Mouse (Mus musculus) layer of hippocampus, postnatal 25 days (tissue): ENCODE results near the gene Gse1. TPM values are rescaled to one million over a fixed set of nuclear protein-coding genes. Genes with fewer than 3 reads are reported as not detected.
"Not testable (repeated sequence)": the region's sequence is repeated elsewhere in the genome, so short reads cannot be mapped to it uniquely, and the experiment has no call there.

Source experiments
- DNase-seq, 2 experiments: peaks; one replicate each; pipeline ENCODE4 v3.0.0; 2022; ENCODE audit warnings: mixed read lengths in 2 of 2, low spot score in 1 of 2; ENCODE audit errors: extremely low spot score in 1 of 2
- total RNA-seq, 2 experiments: library from RNA; stranded (reverse); gene quantifications; 2 replicates each; pipeline ENCODE4 v1.2.3; 2021

The Gse1 gene
- total RNA-seq, 2 experiments from 2014 or later: 121 to 145 TPM

DNA sequence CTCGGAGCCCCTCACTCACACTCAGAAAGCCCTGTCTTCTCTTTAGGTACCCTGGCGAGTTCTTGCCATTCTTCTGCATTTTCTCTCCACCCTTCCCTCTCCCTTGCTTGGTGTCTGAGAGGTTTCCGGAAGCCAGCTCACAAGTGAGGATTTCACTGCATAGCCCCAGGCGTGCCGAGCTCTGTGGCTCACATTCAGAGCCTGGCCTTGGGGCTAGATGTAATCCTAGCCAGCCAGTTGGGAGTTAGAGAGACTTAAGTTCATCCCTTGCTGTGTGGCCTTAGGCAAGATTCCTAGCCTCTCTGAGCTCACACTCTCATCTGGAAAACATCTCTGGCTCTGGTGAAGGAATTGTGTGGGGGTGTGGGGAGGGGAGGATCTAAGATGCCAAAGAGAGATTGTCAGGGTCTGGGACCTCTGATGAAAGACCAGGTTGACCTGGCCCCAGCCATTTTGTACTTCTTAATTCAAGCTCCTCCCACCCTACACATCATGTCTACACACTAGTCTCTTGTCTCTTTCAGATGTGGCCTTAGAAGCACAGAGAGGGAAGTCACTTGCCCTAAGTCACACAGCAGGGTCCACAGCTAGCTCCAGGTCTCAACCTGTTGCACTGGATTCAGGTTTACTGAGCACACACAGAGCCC, 108.8 kb downstream of the Gse1 start:
- no peak for DNase-seq

DNA sequence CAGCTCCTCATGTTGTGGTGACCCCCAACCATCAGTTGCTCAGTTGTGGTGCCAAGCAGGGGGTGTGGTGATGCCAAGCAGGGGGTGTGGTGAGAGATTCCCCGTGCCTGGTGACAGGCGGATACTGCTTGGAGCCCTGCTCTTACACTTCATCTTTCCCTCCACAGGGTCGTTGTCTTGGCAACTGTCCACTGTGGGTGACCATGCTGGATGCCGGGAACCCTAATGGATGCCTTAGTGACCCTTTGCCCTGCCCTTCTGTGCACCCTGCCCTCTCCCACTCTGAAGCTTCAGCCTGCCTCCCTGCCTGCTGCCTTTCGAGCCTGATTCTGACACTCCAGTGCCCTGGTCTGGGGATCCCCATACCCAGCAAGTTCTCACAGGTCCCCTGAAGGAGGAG, 109.4 kb downstream of the Gse1 start:
- DNase-seq: no peak

DNA sequence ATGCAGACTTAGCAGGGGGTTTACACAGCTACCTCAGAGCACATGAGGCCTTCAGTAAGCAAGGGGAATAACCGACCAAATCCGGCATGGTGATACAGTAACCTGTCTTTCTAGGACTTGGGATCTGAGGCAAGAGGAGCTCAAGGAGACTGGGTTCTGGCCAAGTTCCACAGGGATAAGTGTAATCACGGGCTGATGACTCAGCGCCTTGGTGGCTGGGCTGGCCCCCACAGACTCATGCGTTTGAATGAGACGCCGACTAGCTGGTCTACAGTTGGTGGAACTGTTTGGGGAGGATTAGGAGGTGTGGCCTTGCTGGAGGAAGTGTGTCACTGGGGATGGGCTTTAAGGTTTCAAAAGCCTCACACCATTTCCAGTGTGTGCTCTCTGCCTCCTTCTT, 110.4 kb downstream of the Gse1 start:
- DNase-seq: no peak

DNA sequence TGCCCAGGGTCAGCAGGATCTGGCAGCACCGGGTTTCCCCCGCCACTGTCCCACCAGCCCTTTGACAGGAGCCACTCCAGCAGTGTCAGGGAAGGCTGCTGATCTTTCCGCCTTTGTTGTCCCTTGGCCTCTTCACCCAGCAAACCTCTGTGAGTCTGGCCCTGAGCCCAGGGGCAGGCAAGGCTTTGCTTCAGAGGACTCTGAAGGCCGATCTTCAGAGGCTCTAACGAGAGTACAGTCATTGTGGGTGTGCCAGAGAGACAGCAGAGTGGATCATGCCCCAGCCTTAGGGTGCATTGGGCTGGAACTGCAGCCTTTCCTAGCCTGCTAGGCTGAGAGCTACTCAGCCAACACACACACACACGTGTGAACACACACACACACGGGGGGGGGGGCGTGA, 111.5 kb downstream of the Gse1 start:
- DNase-seq: no peak

DNA sequence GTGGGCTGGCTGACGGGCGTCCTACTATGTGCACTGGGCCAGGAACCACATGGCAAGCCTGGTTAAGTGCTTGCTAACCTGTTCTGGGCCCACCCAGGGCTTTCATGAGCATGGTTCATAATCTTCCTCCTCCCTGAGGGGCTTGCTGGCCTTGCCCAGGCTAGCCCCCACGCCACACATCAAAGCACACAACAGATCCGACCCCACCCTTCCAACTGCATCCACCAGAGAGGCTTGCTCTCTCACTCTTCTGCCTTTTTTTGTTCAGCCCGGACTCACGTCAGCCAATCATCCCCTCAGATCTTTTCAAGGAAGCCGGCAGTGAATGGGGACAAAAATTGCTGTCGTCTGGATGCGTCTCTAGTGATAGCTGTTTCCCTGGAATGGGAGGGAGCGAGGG, 112.9 kb downstream of the Gse1 start:
- no peak for DNase-seq

DNA sequence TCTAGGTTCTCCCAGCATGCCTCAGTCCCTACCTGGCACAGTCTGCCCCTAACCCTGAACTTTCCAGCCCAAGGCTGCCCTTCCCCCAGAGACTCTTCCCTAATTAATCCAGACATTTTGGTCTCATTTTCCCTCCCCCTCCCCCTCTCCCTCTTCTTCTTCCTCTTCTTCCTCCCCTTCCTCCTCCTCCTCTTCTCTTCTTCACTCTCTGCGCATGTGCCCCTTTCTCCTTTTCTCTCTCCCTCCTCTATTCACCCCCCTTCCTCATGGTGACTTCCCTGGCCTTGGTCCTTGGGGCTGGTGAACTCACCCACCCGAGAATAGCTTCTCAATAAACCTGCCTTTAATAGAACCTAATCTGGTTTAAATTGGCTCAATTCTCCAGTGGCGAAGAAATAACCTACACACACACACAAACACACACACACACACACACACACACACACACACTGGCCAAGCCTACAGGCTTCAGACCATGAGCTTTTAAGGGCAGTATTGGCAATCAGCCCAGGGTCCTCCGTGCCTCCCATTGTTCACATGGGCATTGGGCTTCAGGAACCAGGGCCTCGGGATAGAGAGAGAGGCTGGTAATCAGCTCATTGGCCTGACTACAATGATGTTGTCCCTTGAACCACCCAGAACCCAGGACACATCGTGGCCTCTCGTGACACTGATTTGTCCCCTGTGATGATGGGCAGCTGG, 114.7 kb downstream of the Gse1 start:
- DNase-seq: no peak

DNA sequence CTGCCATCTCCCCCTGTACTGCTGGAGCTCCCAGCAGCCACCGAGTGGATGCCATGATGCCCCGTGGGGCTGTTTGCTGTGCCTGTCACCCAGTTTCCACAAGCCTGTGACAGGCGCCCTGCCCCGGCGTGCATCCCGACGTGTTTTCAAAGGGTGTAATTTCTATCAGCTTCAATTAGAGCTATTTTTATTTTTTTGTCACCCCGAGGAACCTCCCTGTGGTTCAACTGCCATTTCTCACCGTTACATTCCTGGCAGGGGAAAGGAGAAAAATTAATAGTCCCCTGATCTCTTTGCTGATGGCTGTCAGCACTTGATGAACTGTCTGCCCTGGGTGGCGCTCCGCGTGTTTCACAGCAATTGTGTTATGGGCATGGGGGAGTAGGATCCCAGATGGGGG, 115.3 kb downstream of the Gse1 start:
- DNase-seq: no peak

DNA sequence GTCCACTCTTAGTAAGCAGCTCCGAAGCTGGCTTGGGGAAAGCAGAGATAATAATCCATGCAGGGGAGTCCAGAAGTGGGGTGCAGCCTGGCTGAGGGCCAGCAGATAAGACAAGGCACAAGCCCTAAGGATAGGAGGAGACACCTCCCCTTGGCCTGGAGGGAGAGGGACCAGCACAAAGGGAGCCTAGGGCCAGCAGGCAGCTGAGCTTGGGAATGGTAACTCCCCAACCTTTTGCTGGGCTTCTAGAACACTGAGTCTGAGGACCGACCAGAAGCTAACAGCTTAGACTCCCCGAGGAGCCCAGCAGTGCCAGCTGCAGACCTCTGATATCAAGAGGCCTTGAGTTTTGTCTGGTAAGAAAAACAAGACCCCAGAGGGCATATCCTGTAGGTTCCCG, 115.9 kb downstream of the Gse1 start:
- DNase-seq: no peak

DNA sequence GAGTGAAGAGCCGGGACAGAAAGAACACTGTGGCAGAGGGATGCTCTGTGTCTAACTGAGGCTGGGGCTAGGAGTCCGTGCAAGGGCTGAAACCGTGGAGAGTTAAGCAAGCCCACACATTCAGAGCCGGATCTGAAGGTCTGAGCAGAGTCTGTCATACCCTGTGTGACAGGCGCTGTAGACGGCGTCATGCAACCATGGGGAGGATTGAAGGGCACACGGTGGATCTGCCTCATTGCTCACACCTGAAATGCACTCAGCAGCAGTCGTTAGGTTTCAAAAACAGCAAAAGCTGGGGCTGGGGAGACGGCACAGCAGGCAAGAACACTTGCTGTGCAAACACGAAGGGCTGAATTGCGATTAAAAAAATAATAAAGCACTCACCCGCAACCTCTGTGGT, 116.3 kb downstream of the Gse1 start:
- no peak for DNase-seq

DNA sequence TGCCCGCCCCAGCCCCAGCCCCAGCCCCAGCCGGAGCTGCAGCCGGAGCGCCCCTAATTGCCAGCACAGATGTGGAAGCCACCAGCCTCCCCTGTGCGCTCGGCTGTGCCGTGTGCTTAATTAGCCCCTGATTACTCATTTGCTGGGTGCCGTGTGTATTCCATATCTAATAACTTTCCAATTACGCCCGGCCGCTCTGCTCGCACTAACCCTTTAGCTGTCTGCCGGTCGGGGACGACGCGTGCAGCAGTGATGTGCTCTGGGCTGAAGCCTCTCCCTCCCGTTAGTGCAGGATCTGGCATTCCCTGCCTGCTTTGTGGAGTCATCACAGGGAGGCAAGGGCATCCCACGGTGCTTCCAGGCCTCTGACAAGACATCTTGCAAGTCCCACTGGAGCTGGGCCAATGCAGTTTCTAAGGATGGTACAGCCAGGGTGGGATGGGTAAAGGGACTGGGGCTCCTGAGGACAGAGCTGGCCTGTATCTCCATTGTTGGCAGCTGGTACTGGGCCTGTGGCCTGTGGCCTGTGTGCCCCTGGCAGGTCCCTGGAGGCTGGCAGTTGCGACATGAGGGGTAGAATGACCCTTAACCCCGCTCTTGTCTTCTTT, 119.6 kb downstream of the Gse1 start:
- no peak for DNase-seq

DNA sequence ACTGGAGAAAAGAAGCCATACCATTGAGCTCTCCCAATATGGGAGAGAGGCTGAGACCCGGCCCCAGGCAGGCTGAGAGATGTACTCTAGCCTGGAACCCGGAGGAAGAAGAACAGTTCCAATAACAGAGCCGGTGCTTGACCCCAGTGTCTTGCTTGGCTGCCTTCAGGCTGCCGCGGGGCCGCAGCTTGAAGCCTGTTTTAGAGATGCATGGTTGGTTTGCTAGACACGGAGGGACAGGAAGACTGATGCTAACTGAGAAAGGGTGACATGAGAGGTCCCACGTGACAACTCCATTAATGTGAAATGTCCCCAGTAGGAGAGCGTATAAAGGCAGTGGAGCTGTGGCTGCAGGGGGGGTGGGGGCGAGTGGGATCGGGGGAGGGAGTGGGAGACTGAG, 120.7 kb downstream of the Gse1 start:
- no peak for DNase-seq

DNA sequence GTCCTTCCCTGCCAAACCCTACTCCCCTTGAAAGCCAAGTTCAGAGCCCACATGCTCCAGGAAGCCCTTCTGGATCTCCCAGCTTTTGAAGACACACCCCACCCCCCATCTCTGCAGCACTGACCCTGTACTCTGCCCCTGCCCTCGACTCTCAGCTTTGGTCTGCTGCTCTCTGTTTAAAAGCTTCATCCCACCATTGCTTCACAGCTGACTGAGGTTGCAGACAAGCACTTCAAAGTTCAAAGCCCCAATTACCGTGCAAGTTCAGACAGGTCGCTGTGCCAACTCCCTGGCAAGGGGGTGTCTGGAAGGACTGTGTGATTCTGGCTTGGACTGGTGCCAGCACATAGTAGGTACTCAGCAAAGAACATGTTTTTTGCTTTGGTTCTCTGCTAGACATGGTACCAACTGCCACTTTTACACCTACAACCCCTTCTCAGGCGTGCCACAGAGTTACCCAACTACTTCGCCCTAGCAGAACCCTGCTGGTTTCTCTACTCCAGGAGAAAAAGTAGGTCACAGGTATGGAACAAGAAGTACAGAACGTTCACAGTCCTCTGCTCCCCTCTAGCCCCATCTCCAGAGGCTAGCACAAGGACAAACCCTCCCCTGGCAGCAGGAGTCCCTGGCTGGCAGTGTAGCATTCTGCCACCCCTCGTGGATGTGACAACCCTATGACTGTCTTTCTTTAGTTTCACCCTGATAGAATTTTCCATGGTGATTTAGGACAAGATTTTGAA, 123.2 kb downstream of the Gse1 start:
- no peak for DNase-seq

DNA sequence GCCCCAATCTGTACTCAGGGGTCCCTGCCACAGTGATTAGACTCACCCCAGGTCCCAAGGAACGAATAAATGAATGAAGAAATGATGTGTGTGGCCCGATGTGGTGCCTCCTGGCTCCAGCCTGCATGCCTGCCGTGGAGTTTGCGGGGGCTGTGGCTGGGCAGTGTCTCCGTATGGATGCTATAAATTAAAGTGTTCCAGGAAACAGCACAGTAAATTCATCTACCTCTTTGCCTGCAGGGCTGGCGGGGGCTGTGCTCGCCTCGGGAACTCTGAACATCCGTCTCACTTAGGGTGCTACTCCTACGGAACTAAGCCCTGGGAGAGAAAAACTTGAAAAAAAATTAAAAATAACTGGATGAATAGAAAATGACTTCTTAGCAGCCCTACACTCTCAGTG, 123.8 kb downstream of the Gse1 start:
- DNase-seq: no peak

DNA sequence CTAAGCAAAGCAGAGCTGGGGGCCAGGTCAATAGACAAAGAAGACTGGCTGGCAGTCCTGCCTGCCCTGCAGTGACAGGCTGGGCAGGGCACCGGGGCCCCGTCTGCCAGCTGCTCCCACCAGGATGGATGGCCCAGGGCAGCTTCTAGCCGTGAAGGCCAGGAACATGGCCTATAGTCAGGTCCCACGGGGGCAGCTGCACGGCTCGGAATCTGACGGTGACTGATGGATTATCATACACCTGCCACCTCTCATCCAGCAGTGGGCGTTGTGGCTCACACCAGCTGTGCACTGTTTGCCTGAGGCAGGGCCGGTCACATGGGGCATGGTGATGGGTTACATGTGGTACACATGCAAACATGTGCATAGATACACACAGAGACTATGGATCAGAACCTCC, 127.8 kb downstream of the Gse1 start:
- DNase-seq: no peak

DNA sequence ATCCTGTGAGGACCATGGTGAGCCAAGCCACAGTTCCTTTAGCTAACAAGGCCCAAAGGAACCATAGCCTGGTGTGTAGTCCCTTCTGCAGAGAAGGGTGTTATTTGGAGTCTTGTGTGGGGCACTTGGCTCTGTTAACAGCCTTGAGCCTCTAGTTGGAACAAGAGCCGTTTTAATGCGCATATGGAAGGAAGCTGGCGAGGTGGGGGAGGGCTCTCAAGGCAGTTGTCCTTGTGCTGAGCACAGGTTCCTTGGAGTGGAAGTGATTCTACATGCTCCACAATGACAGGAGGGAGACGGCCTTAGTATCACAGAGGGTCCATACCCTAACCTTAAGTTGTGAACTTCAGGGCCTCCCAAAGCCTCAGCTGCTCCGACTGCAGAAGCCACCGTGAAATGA, 129.2 kb downstream of the Gse1 start:
- DNase-seq: no peak

DNA sequence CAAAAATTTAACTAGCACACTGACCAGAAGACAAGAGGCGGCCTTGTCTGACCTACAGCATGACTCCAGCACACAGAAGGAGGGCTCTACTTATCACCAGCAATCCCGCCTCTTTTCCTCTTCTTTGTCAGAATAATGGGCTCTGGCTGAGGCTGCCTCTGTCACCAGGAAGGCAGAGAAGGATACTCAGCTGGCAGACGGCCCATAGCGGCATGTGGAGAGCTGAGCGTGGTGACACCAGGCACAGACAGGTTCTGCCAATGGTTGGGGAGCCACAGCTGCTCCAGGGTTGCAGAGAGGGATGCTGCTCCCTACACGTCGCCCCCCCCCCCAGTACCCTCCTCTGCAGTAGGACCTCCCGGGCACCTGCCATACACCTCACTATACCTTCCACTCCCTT, 133.0 kb downstream of the Gse1 start:
- DNase-seq: peak in 1 of 2 experiments; percentile 53

DNA sequence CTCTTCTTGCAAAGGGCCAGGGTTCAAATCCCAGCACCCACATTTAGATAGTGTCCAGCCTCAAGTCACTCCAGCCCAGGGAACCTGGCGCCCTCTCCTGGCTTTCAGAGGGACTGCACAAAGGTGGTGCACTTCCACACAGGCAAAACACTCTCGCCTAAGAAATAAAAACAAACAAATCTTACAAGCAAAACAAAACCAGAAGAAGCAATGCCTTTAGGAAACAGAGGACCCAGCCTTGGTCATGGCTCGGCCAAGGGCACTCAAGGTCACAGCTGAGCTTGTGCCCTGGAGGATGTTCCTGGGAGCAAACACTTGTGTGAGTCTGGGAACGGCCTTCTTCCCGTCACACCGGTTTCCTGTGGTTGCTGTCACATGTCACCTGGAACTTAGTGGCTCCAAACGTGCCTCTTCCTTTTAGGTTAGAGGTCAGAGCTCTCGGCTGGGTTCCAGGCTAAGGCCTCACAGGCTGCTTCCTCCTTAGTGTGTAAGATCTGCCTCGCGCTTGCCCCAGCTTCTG, 135.4 kb downstream of the Gse1 start:
- no peak for DNase-seq

DNA sequence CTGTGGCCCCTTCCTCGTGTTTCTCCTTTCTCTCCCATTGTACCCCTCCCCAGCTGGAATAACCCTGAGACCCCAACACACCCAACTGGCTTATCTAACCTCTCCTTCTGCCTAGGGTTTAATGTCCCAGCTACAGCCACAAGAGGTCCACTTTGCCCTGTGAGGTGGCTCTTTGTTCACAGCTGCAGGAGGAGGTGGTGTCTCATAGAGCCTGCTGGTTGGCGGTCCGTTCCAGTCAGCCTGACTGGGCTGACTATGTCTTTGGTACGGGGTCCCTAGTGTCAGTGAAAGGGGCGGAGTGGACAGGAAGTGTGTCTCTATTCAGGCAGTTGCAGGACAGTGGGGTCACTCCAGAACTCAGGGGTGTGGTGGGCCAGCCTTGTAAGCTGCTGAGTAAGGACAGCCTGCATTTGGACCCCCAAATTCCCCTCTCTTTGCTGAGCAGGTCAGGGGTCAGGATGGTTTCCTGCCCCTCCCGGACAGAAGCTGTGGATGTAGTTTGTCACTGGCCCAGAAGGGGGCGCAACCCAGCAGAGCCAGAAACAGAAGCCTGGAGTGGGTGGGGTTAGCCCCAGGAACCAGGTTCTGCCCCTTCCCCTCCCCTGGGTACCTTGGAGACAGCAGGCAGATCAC, 136.0 kb downstream of the Gse1 start:
- peak in 1 of 2 experiments; percentile 52 for DNase-seq

DNA sequence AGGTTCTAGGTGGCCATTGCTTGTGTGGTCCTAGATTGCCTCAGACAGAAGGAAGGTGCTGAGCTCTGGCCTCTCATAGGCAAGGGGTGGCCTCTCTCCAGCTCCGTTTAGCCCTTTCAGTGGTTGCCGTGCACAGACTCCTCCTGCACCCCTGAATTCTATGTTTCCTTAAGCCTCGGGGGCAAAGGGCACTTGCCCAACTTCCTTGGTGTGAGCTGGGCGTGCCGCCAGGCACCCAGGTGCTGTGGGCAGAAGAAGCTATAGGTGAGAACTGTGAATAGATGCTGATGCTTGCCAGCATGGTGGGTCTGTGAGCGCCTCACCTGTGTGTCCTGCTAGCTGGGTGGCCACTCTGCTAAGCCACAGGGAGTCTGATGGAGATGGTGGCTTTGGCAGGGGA, 138.6 kb downstream of the Gse1 start:
- DNase-seq: no peak

DNA sequence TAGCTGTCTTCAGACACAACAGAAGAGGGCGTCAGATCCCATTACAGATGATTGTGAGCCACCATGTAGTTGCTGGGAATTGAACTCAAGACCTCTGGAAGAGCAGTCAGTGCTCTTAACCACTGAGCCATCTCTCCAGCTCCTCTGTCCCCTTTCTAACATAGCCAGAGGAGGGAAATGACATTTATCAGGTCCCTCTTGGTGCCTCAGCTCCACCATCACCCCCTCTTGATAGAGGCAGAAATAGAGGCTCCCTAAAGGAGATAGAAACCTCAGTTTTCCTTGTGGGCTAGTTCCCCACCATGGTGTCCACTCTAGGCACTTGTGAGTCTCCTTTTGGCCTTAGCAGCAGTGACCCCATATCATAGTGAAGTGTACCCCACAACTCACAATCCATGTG, 139.9 kb downstream of the Gse1 start:
- not testable (repeated sequence) for DNase-seq
